Mouse (Mus musculus) adrenal gland, postnatal 36 days (tissue): ENCODE results near the gene Ephb1. TPM values are rescaled to one million over a fixed set of nuclear protein-coding genes. Genes with fewer than 3 reads are reported as not detected.
A peak's percentile ranks its signal among the peaks of the same experiment; 100 is the strongest.

Source experiments
- DNase-seq, 2 experiments: peaks; one replicate each; pipeline ENCODE4 v3.0.0; 2021; ENCODE audit warnings: mixed read lengths in 1 of 2
- long read RNA-seq, 2 experiments: library from polyadenylated mRNA; stranded (forward); transcript quantifications; one replicate each; pipeline ENCODE4 v2.0.0; 2021; ENCODE audit warnings: borderline sequencing depth in 2 of 2
- total RNA-seq, 2 experiments: library from RNA; stranded (reverse); gene quantifications; 2 replicates each; pipeline ENCODE4 v1.2.3; 2021

Gene Ephb1
- total RNA-seq: 1 to 10 TPM; 2.1 to 3.2 TPM
- long read RNA-seq, experiment 1, full-length matches to known transcripts: 1 of 3 reads
- long read RNA-seq, experiment 1, partial matches to known transcripts: 0 of 3 reads
- long read RNA-seq, experiment 1, other reads (novel, unspliced or antisense): 2 of 3 reads
- long read RNA-seq, experiment 2: 0 reads

DNA sequence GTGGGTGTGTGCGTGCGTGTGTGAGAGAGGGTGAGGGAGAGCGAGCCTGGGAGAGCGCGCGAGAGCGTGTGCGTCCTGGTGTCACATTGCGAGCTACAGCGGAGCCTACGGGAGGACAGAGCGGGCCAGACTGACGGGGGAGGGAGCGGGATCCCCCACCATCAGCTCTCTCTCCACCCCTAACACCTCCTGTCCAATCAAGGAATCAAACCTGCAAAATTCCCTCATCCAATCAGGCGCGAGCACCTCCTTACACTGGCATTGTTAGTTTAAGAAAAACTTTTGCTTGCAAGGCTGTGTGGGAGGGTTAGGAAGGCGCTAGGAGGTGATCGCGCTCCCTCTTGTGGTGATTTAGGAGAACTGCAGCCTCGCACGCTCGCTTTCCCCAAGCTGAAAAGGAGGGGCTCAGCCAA is at the start of gene Ephb1:
Ephb1 (minus strand) TSS at position 133 of the 413 bp plus-strand sequence.
- DNase-seq: peak; percentile 71 to 77

GRCm38 (mm10) chr9:102403086-102404021 is 48.9 kb upstream of the Ephb1 start:
- DNase-seq: peak; percentile 49 to 50

DNA sequence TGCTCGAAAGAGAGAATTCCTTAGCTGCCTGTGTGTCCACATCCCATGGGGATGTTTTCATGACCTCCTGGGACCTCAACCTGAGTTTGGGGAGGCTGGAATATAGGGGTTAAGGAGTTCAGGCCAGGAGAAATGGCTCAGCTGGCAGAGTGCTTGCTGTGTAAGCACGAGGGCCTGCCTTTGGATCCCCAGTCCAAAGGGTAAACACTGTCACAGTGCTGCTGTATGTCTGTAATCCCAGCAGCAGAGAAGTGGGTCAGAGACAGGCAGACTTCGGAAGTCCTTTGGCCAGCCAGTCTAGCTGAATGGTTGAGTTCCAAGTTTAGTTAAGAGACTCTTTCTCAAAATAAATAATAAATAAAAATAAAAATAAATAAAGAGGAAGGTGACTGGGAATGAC is 48.2 kb upstream of the Ephb1 start:
- no peak for DNase-seq

DNA sequence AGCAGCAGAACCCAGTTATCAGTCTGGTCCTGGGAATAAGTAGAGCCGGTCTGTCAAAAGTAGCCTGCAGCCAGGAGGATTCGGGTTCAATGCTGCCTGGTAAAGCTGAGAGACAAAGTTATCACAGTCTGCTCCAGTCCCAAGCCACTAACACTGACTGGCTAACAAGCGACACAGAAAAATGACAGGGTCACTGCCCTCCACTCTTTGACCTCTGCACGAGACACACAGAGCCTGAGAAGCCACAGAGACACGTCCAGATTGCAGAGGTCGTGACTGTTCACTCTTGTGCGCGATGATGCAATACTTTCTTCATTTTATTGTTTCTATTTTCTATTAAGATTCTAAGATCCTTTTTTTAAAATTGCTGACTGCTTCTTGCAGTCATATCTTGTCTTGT is 33.8 kb upstream of the Ephb1 start:
- DNase-seq: no peak

- no peak for DNase-seq
These were observed 32.3 kb upstream of the Ephb1 start for GRCm38 (mm10) chr9:102386816-102387215.

GRCm38 (mm10) chr9:102380235-102380634 is 25.7 kb upstream of the Ephb1 start:
- no peak for DNase-seq

- no peak for DNase-seq
These were observed 20.2 kb upstream of the Ephb1 start for GRCm38 (mm10) chr9:102374661-102375060.

DNA sequence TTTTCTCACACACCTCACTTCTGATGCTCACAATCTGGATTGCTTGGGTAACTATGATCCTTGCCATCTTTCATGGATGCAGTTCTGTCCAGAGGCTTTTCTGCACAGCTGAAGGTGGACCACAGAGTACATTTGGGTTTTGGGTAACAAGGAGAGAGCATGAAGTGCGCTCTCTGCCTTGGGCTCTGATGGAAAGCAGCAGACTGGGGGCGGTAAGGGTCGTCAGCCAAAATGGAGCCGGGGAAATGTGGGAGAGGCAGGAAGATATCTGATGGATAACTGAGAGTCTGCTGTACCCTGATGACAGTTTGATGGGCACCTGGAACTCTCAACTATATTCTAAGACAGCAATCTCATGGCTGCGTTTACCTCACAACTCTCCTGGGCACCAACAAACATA is 19.4 kb upstream of the Ephb1 start:
- DNase-seq: no peak

GRCm38 (mm10) chr9:102371936-102372335 is 17.4 kb upstream of the Ephb1 start:
- DNase-seq: no peak

GRCm38 (mm10) chr9:102371036-102371770 is 16.7 kb upstream of the Ephb1 start:
- no peak for DNase-seq

- DNase-seq: no peak
These were observed 15.6 kb upstream of the Ephb1 start for GRCm38 (mm10) chr9:102370141-102370540.

- DNase-seq: no peak
These were observed 14.6 kb upstream of the Ephb1 start for GRCm38 (mm10) chr9:102369141-102369540.

- DNase-seq: no peak
These were observed 13.3 kb upstream of the Ephb1 start for GRCm38 (mm10) chr9:102367796-102368195.

DNA sequence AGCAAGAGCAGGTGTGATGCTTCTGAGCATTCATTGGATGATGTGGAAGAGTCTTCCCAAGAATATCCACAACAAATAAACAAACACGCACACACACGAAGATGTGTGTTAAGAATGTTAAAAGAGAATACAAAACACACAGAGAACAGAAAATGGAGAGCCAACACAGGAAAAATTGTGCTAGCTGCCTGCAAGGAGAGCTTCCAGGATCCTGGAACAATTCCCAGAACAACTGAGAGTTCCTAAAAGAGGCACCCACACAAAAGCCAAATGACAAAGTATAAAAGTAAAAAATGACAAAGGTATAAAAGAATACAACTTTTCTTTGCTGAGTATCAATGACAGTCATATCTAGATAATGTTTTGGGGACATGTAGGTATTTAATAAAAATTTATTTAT is 11.0 kb upstream of the Ephb1 start:
- DNase-seq: no peak

GRCm38 (mm10) chr9:102359311-102359710 is 4.8 kb upstream of the Ephb1 start:
- no peak for DNase-seq

DNA sequence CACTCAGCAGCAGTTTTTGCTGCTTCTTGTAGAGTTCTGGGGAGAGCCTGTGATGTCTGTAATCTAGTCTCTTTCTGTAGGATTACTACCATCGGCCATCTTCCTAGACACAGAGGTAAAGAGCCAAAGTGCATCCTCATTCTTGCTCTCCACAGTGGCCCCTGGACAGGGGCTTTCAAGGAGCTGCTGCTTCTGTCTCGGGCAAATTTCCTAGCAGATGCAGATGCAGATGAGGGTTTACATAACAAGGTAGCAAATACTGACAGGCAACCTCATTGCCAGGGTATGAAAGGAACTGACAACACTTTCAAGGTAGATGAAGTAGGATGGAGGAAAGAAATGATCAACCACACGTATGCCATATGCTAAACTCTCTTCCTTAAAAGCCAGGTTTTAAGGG is 4.2 kb upstream of the Ephb1 start:
- DNase-seq: no peak

DNA sequence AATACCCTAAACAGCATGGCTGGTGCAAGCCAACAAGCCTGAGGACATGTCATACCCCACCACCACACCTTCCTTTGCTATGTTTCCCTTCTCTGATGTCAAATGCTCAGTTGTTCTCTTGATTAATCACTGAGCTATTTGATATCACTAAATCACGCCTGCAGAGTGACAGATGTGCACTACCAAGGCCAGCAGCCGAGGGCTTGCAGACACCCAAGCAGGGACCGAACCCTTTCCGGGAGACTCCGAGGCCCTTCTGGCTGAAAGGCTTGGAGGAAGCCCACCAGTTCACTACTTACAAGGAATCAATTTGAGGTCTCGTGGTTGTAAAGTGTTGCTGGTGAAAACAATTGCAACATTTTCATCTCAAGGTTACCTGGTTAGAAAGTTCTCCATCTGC is 3.5 kb upstream of the Ephb1 start:
- no peak for DNase-seq

DNA sequence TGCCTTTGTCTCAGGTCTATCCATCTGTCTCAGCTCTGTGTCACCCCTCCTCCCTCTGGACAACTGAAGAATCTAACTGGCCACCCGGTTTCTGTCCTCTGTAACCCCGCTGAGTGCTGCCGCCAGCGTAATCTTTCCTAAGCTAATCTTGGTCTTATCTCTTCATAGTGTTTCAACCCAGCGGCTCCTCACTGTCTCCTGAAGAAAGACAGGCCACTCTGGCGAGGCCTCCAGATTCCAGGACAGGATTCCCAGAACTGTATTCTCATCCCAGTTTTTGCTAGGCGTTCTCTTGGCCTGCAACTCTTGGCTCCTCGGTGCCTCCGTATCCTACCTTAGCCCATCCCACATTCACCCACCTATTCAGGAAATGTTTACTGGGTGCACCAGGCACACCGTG is 2.0 kb upstream of the Ephb1 start:
- no peak for DNase-seq

DNA sequence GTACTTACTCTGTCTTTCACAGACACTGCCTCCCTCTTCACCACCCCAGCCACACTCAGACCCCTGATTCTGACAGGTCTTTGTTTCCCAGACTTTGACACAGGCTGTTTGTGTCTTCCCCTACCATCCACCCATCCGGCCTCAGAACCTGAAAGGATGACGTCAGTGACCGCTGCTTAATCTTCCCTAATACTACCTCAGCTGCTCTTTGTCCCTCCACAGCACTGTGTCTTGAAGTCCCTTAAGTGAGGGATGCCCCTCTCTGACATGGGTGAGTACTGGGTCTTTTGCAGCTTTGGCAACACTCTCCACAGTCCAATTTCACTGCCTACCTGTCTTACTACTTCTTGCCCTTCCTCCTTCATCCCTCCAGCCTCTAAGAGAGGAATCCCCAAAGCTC is 1.2 kb upstream of the Ephb1 start:
- DNase-seq: no peak

- peak; percentile 5 to 7 for DNase-seq
These were observed 629 bp downstream of the Ephb1 start for GRCm38 (mm10) chr9:102353636-102354491.

DNA sequence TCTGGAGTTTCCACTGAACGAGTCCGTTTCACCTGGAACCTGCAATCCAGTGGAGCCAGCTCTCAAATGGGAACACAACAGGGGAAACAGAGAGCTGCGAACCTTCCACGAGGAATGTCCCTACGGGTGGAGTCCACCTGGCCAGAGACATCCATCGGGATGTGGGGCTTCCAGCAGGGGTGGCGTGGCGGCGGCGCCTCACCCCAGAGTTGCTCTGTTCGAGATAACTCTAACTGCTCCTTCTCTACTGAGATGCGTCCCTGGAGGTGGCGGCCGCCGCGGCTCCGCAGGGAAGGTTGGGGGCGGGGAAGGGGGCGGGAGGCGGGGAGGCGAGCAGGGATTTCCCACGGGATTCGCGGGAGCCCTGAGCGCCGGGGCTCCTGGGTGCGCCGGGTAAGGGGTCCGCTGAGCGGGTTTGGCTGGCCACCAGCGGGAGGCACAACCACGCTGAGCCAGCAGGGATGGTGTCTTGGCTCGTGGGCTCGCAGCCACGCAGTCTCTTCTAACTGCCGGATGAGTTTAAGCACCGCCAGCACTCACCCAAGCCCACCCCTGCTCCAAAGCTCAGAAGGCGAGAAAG is 1.3 kb downstream of the Ephb1 start:
- DNase-seq: peak; percentile 0 to 3
